Mouse (Mus musculus) MEL (cell line): Measurements from ENCODE around the gene Hist1h3e. TPM values are rescaled to one million over a fixed set of nuclear protein-coding genes. Genes with fewer than 3 reads are reported as not detected.
"Not testable (repeated sequence)": the region's sequence is repeated elsewhere in the genome, so short reads cannot be mapped to it uniquely, and the experiment has no call there.

Experiments
- DNase-seq: peaks from one replicate; pipeline ENCODE4 v3.0.0; 2011; ENCODE audit warnings: low read depth, low spot score
- H3K27ac ChIP-seq: 2 replicates; pipeline ENCODE4 v1.5.1; 2012; ENCODE audit warnings: low read depth, mild to moderate bottlenecking, control low read depth, low read length, moderate library complexity; ENCODE audit not compliant: control insufficient read depth
- H3K27me3 ChIP-seq, 2 experiments: fragments of 150-350 bp in 1 of 2; sonication (generic) in 1 of 2; 2 replicates each; pipeline ENCODE4 v1.6.1; 2012; ENCODE audit warnings: low read length in 2 of 2, mild to moderate bottlenecking in 2 of 2, improper control_type of control experiment in 1 of 2, moderate library complexity in 1 of 2; ENCODE audit not compliant: insufficient read depth in 2 of 2, control insufficient read depth in 1 of 2
- H3K36me3 ChIP-seq, 2 experiments: 2 replicates each; pipeline ENCODE4 v1.6.1; 2012 to 2014; ENCODE audit warnings: low read length in 2 of 2, improper control_type of control experiment in 1 of 2, inconsistent platforms in 1 of 2, mild to moderate bottlenecking in 1 of 2; ENCODE audit not compliant: insufficient read depth in 2 of 2, control insufficient read depth in 1 of 2
- H3K4me1 ChIP-seq, 2 experiments: fragments of 150-350 bp in 1 of 2; sonication (generic) in 1 of 2; 2 replicates each; pipeline ENCODE4 v1.6.1; 2012; ENCODE audit warnings: low read length in 2 of 2, improper control_type of control experiment in 1 of 2, mild to moderate bottlenecking in 1 of 2; ENCODE audit not compliant: insufficient read depth in 2 of 2, control insufficient read depth in 1 of 2
- H3K4me3 ChIP-seq, 2 experiments: fragments of 150-350 bp in 1 of 2; sonication (generic) in 1 of 2; 2 replicates each; pipeline ENCODE4 v1.5.1; 2012; ENCODE audit warnings: low read depth in 2 of 2, low read length in 2 of 2, mild to moderate bottlenecking in 2 of 2, moderate library complexity in 2 of 2, control low read depth in 1 of 2, improper control_type of control experiment in 1 of 2; ENCODE audit not compliant: control insufficient read depth in 1 of 2, insufficient read depth in 1 of 2
- H3K79me2 ChIP-seq: 2 replicates; pipeline ENCODE4 v1.6.1; 2012; ENCODE audit warnings: mild to moderate bottlenecking, low read length, moderate library complexity; ENCODE audit not compliant: control insufficient read depth, poor library complexity, insufficient read depth
- H3K9ac ChIP-seq: 2 replicates; pipeline ENCODE4 v1.6.1; 2012; ENCODE audit warnings: low read depth, mild to moderate bottlenecking, control low read depth, low read length, moderate library complexity; ENCODE audit not compliant: control insufficient read depth, poor library complexity, severe bottlenecking
- H3K9me3 ChIP-seq: fragments of 150-350 bp; sonication (generic); replicated peaks from 2 replicates; pipeline ENCODE4 v1.6.1; 2012; ENCODE audit warnings: mild to moderate bottlenecking, low read length, improper control_type of control experiment, moderate library complexity; ENCODE audit not compliant: insufficient read depth
- BHLHE40 ChIP-seq: IDR thresholded peaks from 2 replicates; pipeline ENCODE4 v1.6.1; 2012; ENCODE audit warnings: low read depth, mild to moderate bottlenecking, inconsistent platforms, low read length, improper control_type of control experiment, borderline replicate concordance
- CTCF ChIP-seq, 3 experiments: IDR thresholded peaks in 2 of 3; conservative IDR thresholded peaks in 1 of 3; 2 replicates each; pipeline ENCODE4 v1.5.1; 2011 to 2012; ENCODE audit warnings: low read length in 3 of 3, low read depth in 2 of 3, mild to moderate bottlenecking in 2 of 3, improper control_type of control experiment in 1 of 3, inconsistent platforms in 1 of 3, mixed read lengths in 1 of 3, moderate library complexity in 1 of 3; ENCODE audit not compliant: control insufficient read depth in 1 of 3, insufficient read depth in 1 of 3, poor library complexity in 1 of 3, severe bottlenecking in 1 of 3
- E2F4 ChIP-seq: IDR thresholded peaks from 2 replicates; pipeline ENCODE4 v1.6.1; 2011; ENCODE audit warnings: low read depth, low read length, improper control_type of control experiment, borderline replicate concordance
- ETS1 ChIP-seq: IDR thresholded peaks from 2 replicates; pipeline ENCODE4 v1.6.1; 2012; ENCODE audit warnings: low read depth, mild to moderate bottlenecking, inconsistent platforms, low read length, improper control_type of control experiment, moderate library complexity
- GABPA ChIP-seq: IDR thresholded peaks from 2 replicates; pipeline ENCODE4 v1.6.1; 2012; ENCODE audit warnings: low read depth, mild to moderate bottlenecking, inconsistent platforms, low read length, improper control_type of control experiment, moderate library complexity
- GATA1 ChIP-seq: IDR thresholded peaks from 2 replicates; pipeline ENCODE4 v1.6.1; 2011; ENCODE audit warnings: low read depth, low read length, improper control_type of control experiment
- KAT2A ChIP-seq: conservative IDR thresholded peaks from 2 replicates; pipeline ENCODE4 v1.6.1; 2012; ENCODE audit warnings: low read depth, low read length, improper control_type of control experiment, inconsistent platforms
- POLR2A ChIP-seq, 2 experiments: IDR thresholded peaks; 2 replicates each; pipeline ENCODE4 v1.6.1; 2011 to 2012; ENCODE audit warnings: low read length in 2 of 2, mild to moderate bottlenecking in 2 of 2, control low read depth in 1 of 2, improper control_type of control experiment in 1 of 2, low read depth in 1 of 2, moderate library complexity in 1 of 2; ENCODE audit not compliant: control insufficient read depth in 1 of 2, insufficient read depth in 1 of 2, poor library complexity in 1 of 2
- POLR2AphosphoS5 ChIP-seq: IDR thresholded peaks from 2 replicates; pipeline ENCODE4 v1.6.1; 2012; ENCODE audit warnings: low read depth, borderline replicate concordance, mild to moderate bottlenecking, inconsistent platforms, low read length, moderate library complexity, mixed read lengths
- TAL1 ChIP-seq: IDR thresholded peaks from 2 replicates; pipeline ENCODE4 v1.6.1; 2012; ENCODE audit warnings: mild to moderate bottlenecking, inconsistent platforms, low read length, moderate library complexity, mixed read lengths
- TBP ChIP-seq: IDR thresholded peaks from 2 replicates; pipeline ENCODE4 v1.8.0; 2011; ENCODE audit warnings: low read depth, low read length, improper control_type of control experiment
- USF2 ChIP-seq, 2 experiments: IDR thresholded peaks; 2 replicates each; pipeline ENCODE4 v1.6.1; 2011 to 2012; ENCODE audit warnings: improper control_type of control experiment in 2 of 2, low read length in 2 of 2, borderline replicate concordance in 1 of 2, inconsistent platforms in 1 of 2, low read depth in 1 of 2, mild to moderate bottlenecking in 1 of 2; ENCODE audit not compliant: insufficient read depth in 1 of 2
- ZKSCAN1 ChIP-seq: IDR thresholded peaks from 2 replicates; pipeline ENCODE4 v1.6.1; 2012; ENCODE audit warnings: low read depth, mild to moderate bottlenecking, inconsistent platforms, low read length, improper control_type of control experiment, moderate library complexity
- ZMIZ1 ChIP-seq: IDR thresholded peaks from 2 replicates; pipeline ENCODE4 v1.6.1; 2012; ENCODE audit warnings: low read depth, mild to moderate bottlenecking, inconsistent platforms, low read length, improper control_type of control experiment, moderate library complexity
- polyA plus RNA-seq, 2 experiments: library from polyadenylated mRNA; stranded (reverse) in 1 of 2; unstranded in 1 of 2; fragments of >175 nt in 1 of 2; fragments of >200 nt in 1 of 2; gene quantifications; 2 replicates each; pipeline versions ENCODE4 v1.2.1 to v1.2.4; 2012; ENCODE audit warnings: low replicate concordance in 2 of 2, low read depth in 1 of 2; ENCODE audit not compliant: insufficient read length in 2 of 2, insufficient read depth in 1 of 2, missing spikeins in 1 of 2
- total RNA-seq: library from RNA; depleted of rRNA; stranded (reverse); fragments of 300-350 nt; gene quantifications from 2 replicates; pipeline ENCODE4 v1.2.3, GENCODE M21; 2012

The Hist1h3e gene
- total and polyA plus RNA-seq, 3 experiments, result 4.5 to 1,049 TPM; not detected in 1

DNA sequence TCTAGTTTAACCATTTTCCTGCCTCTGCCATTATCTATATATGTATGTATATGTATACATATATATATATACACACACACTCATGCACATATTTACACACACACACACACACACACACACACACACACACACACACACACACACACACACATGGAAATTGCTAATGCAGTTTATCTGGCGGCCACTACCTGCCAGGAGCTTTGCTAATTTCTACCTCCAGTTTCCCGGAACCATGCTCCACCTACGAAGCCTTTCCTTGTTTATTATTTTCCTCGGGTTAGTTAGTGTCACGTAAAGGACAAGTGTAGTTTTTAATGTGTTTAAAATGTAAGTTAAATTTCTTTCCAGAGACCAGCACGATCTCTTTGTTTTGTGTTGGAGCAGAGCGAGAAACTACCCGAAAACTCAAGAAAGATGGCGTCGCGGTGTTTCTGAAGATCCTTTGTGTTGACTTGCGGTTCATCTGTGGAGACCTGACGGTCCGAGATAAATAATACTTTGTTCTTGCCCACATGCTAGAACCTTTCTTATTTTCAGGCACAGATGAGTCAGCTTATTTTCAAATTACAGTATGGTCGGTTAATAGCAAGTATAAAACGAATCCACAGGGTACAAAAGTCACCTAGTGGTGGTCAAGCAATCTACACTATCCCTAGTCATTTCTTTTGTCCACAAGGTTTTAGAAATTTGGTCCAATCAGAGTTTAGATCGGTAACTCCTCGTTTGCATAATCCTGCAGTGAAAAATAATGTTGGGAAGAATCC, 712 bp upstream of the Hist1h3e start:
- Histone ChIP-seq H3K9me3 (no peaks in the 10 kb centered on the region), H3K4me3 (peak overlapping the region; percentile 29 to 39), H3K36me3 (peaks cover 0 to 22% of the 10 kb centered on the region in 2 experiments; a peak in 2 of 4 replicates), H3K27ac (peak overlapping the region; percentile 100), H3K27me3 (no peaks in the 10 kb centered on the region), H3K9ac (peak overlapping the region; percentile 79), H3K4me1 (peaks cover 4 to 8% of the 10 kb centered on the region in 2 experiments; a peak in 3 of 4 replicates), H3K79me2 (no peaks in the 10 kb centered on the region; the same call in 1 of the 2 replicates)
- no peak for TF ChIP-seq ZMIZ1
- TF ChIP-seq GABPA, result no peak
- peak in 1 of 3 experiments; percentile 43; a peak in 2 of 6 replicates for TF ChIP-seq CTCF (IDR thresholded peaks at IDR 0.05 in 2 of 3, conservative IDR thresholded peaks at IDR 0.05 in 1 of 3; ENCODE audit: control insufficient read depth in 1 of 3, insufficient read depth in 1 of 3, low read depth in 2 of 3, low read length in 3 of 3, poor library complexity in 1 of 3, severe bottlenecking in 1 of 3)
- no peak for TF ChIP-seq E2F4
- peak in 1 of 2 experiments; percentile 14; a peak in 1 of 4 replicates for TF ChIP-seq POLR2A (IDR thresholded peaks at IDR 0.05; ENCODE audit: control insufficient read depth in 1 of 2, insufficient read depth in 1 of 2, low read depth in 1 of 2, low read length in 2 of 2, poor library complexity in 1 of 2)
- TF ChIP-seq ETS1, result no peak
- peak; percentile 41; the same call in 1 of the 2 replicates for TF ChIP-seq GATA1
- no peak for TF ChIP-seq BHLHE40
- no peak for TF ChIP-seq KAT2A
- peak; percentile 78 for TF ChIP-seq TAL1
- TF ChIP-seq POLR2AphosphoS5, result no peak
- peak; percentile 88 for TF ChIP-seq TBP
- TF ChIP-seq ZKSCAN1, result no peak
- no peak for TF ChIP-seq USF2 (IDR thresholded peaks at IDR 0.05; ENCODE audit: borderline replicate concordance in 1 of 2, insufficient read depth in 1 of 2, low read depth in 1 of 2, low read length in 2 of 2)
- DNase-seq, result peak; percentile 90

DNA sequence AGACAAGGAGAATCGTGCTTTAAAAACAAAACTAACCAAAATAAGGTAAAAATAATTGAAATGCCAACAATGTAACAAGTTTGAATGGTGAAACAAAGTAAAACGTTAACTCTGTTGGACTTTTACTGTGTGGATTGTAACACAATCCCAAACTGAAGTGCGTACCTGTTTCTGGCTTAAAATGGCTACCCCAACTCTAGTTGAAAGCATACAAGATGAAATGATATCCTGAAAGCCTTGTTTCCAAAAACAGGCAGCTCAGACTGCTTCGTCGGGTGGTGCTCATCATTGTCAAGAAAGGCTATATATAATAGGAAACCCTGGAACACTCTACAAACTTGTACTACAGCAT, 662 bp downstream of the Hist1h3e start:
- not testable (repeated sequence) for H3K4me1 ChIP-seq, H3K27me3 ChIP-seq, H3K9me3 ChIP-seq, H3K4me3 ChIP-seq, DNase-seq, H3K79me2 ChIP-seq
- Histone ChIP-seq H3K36me3 (peaks cover 0 to 24% of the 10 kb centered on the region in 2 experiments; a peak in 2 of 4 replicates), H3K9ac (peak overlapping the region; percentile 55), H3K27ac (peak overlapping the region; percentile 78)

- peak; percentile 59 for DNase-seq
- not testable (repeated sequence) for H3K4me1 ChIP-seq, H3K9me3 ChIP-seq, H3K79me2 ChIP-seq, H3K27me3 ChIP-seq
- Histone ChIP-seq H3K9ac (peak overlapping the region; percentile 53), H3K36me3 (peaks cover 0 to 24% of the 10 kb centered on the region in 2 experiments; a peak in 2 of 4 replicates), H3K27ac (peak overlapping the region; percentile 72), H3K4me3 (peak overlapping the region in 1 of 2 experiments; percentile 17; a peak in 1 of 4 replicates)
Measured at GRCm38 (mm10) chr13:23560699-23561098, 1.5 kb downstream of the Hist1h3e start.
